Mouse (Mus musculus) stomach, embryonic 16.5 days (tissue): ENCODE results near the gene Parp3. TPM values are rescaled to one million over a fixed set of nuclear protein-coding genes. Genes with fewer than 3 reads are reported as not detected.

Source experiments
- ATAC-seq: fragments of 200-750 bp; cut with Nextera tagmentation; 2 replicates; pipeline ENCODE4 v1.8.0; 2017; ENCODE audit warnings: moderate number of reproducible peaks, moderate TSS enrichment; ENCODE audit not compliant: insufficient read depth, low FRiP score
- H3K27ac ChIP-seq: fragments of 300-500 bp; sonication (generic); 2 replicates; pipeline ENCODE4 v1.5.1; 2014; ENCODE audit warnings: low read length
- H3K27me3 ChIP-seq: fragments of 300-500 bp; sonication (generic); 2 replicates; pipeline ENCODE4 v1.6.1; 2014; ENCODE audit warnings: low read length, control low read depth, mixed read lengths; ENCODE audit not compliant: control insufficient read depth, insufficient read depth
- H3K36me3 ChIP-seq: fragments of 300-500 bp; sonication (generic); 2 replicates; pipeline ENCODE4 v1.6.1; 2014; ENCODE audit warnings: low read length; ENCODE audit not compliant: control insufficient read depth, insufficient read depth
- H3K4me1 ChIP-seq: fragments of 300-500 bp; sonication (generic); 2 replicates; pipeline ENCODE4 v1.6.1; 2014; ENCODE audit warnings: low read length, control low read depth, mixed read lengths; ENCODE audit not compliant: control insufficient read depth, insufficient read depth
- H3K4me2 ChIP-seq: fragments of 300-500 bp; sonication (generic); 2 replicates; pipeline ENCODE4 v1.6.1; 2014; ENCODE audit warnings: low read depth, low read length, mixed read lengths
- H3K4me3 ChIP-seq: fragments of 300-500 bp; sonication (generic); replicated peaks from 2 replicates; pipeline ENCODE4 v1.5.1; 2014; ENCODE audit warnings: mild to moderate bottlenecking, low read length
- H3K9ac ChIP-seq: fragments of 300-500 bp; sonication (generic); 2 replicates; pipeline ENCODE4 v1.6.1; 2014; ENCODE audit warnings: low read length
- H3K9me3 ChIP-seq: fragments of 300-500 bp; sonication (generic); replicated peaks from 2 replicates; pipeline ENCODE4 v1.6.1; 2016; ENCODE audit warnings: low read length, control low read depth; ENCODE audit not compliant: control insufficient read depth
- WGBS: fragments of 180-500 bp; shearing (Covaris S2); extraction: QIAGEN DNeasy Blood & Tissue Kit; methylation state at CpG from one replicate; pipeline ENCODE4 v1.1.7; 2014; 5-methylcytosine and 5-hydroxymethylcytosine counted together
- polyA plus RNA-seq: library from polyadenylated mRNA; unstranded; fragments of >200 nt; fragmentation: Nextera tagmentation; extraction: Ambion mirVana; gene quantifications from 2 replicates; pipeline ENCODE4 v1.2.1, GENCODE M21; 2015

Gene Parp3
- polyA plus RNA-seq, 1 experiment from 2014 or later = 6.7 TPM

- peak overlapping the region; percentile 42; the same call in 1 of the 2 replicates for H3K4me2 ChIP-seq
- H3K27me3 ChIP-seq = no peaks in the 10 kb centered on the region
- H3K4me1 ChIP-seq = peaks cover 33% of the 10 kb centered on the region
- ATAC-seq = no peak
- H3K27ac ChIP-seq = peak overlapping the region; percentile 21; the same call in 1 of the 2 replicates
- 9% methylated on average over 5 of the region's 5 CpGs for WGBS
- H3K4me3 ChIP-seq = 0 out of 2 replicates have a peak overlapping the region, but pooled peaks have one; percentile 17
- H3K36me3 ChIP-seq = no peaks in the 10 kb centered on the region
- H3K9ac ChIP-seq = peak overlapping the region; percentile 51; the same call in 1 of the 2 replicates
- H3K9me3 ChIP-seq = no peaks in the 10 kb centered on the region
These were observed 4.9 kb downstream of the Parp3 start for GRCm38 (mm10) chr9:106471892-106472291.

GRCm38 (mm10) chr9:106470991-106471750 is 5.6 kb downstream of the Parp3 start:
- Histone ChIP-seq H3K4me2 (peak overlapping the region; percentile 42; the same call in 1 of the 2 replicates), H3K36me3 (no peaks in the 10 kb centered on the region), H3K4me1 (peaks cover 27% of the 10 kb centered on the region), H3K4me3 (0 out of 2 replicates have a peak overlapping the region, but pooled peaks have one; percentile 17), H3K9me3 (no peaks in the 10 kb centered on the region), H3K9ac (peak overlapping the region; percentile 51; the same call in 1 of the 2 replicates), H3K27ac (no peak overlapping the region; the same call in 1 of the 2 replicates), H3K27me3 (no peaks in the 10 kb centered on the region)
- 65% methylated on average over 14 of the region's 14 CpGs for WGBS
- ATAC-seq = no peak

GRCm38 (mm10) chr9:106469776-106470175 is 7.0 kb downstream of the Parp3 start:
- ATAC-seq = no peak
- Histone ChIP-seq H3K4me3 (no peak overlapping the region), H3K27me3 (no peaks in the 10 kb centered on the region; the same call in 1 of the 2 replicates), H3K4me1 (peaks cover 16% of the 10 kb centered on the region), H3K9me3 (no peaks in the 10 kb centered on the region), H3K27ac (peak overlapping the region; percentile 48), H3K4me2 (no peak overlapping the region), H3K9ac (peak overlapping the region; percentile 21; the same call in 1 of the 2 replicates), H3K36me3 (no peaks in the 10 kb centered on the region)
- 68% methylated on average over 9 of the region's 9 CpGs for WGBS

GRCm38 (mm10) chr9:106469317-106469716 is 7.4 kb downstream of the Parp3 start:
- no peak for ATAC-seq
- Histone ChIP-seq H3K27ac (no peak overlapping the region), H3K9ac (peak overlapping the region; percentile 21; the same call in 1 of the 2 replicates), H3K4me3 (no peak overlapping the region), H3K4me1 (peaks cover 16% of the 10 kb centered on the region), H3K9me3 (no peaks in the 10 kb centered on the region), H3K27me3 (no peaks in the 10 kb centered on the region; the same call in 1 of the 2 replicates), H3K36me3 (no peaks in the 10 kb centered on the region), H3K4me2 (no peak overlapping the region)
- 63% methylated on average over 6 of the region's 6 CpGs for WGBS

GRCm38 (mm10) chr9:106467746-106468145 is 9.0 kb downstream of the Parp3 start:
- Histone ChIP-seq H3K9me3 (no peaks in the 10 kb centered on the region), H3K36me3 (no peaks in the 10 kb centered on the region), H3K4me3 (no peak overlapping the region), H3K27ac (no peak overlapping the region), H3K4me2 (no peak overlapping the region), H3K4me1 (peaks cover 11% of the 10 kb centered on the region), H3K27me3 (no peaks in the 10 kb centered on the region; the same call in 1 of the 2 replicates), H3K9ac (no peak overlapping the region)
- WGBS = 89% methylated on average over 7 of the region's 7 CpGs
- ATAC-seq = no peak

GRCm38 (mm10) chr9:106466721-106467120 is 10.0 kb downstream of the Parp3 start:
- peaks cover 6% of the 10 kb centered on the region; the same call in 1 of the 2 replicates for H3K36me3 ChIP-seq
- H3K4me2 ChIP-seq = no peak overlapping the region

DNA sequence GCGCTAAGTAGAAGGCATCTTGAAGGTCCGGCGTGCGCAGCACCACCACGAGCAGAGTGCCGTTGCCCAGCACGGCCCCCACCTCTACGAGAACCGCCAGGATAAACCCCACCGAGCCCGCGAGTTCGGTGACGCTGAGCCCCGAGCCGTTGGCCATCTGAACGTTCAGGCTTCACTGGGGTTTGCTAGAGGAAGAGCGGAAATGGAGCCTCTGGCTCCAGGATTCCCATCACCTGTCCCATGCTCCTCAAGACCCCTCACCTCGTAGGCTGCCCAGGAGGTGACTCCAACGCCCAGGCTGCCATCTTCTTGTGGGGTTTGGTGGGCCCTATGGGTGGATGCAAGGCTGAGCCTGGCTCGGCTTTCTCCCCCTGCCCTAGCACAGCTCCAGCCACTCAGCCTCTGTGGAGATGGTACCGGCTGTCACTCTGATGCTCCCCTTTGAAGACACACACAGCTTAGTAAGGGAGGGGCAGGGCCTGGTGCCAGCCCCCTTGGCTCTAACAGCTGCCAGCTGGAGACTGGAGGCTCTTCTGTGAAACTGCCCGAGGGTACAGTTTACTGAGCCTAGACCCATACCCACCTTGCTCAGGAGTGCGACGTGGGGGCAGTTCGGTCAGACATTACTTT is 11.1 kb downstream of the Parp3 start, which contains the start of gene Gpr62:
Gene Gpr62 (minus strand): TSS at position 368 of the 630 bp plus-strand sequence.
- peak within 1 kb of the TSS; percentile 99 for H3K4me2 ChIP-seq
- peaks cover 7% of the 10 kb centered on the region; the same call in 1 of the 2 replicates for H3K4me1 ChIP-seq
- no peak for ATAC-seq
- 34% methylated on average over 26 of the region's 26 CpGs for WGBS
- H3K9ac ChIP-seq = peak within 1 kb of the TSS; percentile 81
- H3K27ac ChIP-seq = no peak within 1 kb of the TSS
- peak within 1 kb of the TSS; percentile 56 for H3K4me3 ChIP-seq
- no peaks in the 10 kb centered on the region for H3K9me3 ChIP-seq
- peaks cover 12% of the 10 kb centered on the region for H3K36me3 ChIP-seq
- H3K27me3 ChIP-seq = no peaks in the 10 kb centered on the region; the same call in 1 of the 2 replicates

More at GRCm38 (mm10) chr9:106466721-106467120, 10.0 kb downstream of the Parp3 start:
- no peak for ATAC-seq
- Histone ChIP-seq H3K27me3 (no peaks in the 10 kb centered on the region; the same call in 1 of the 2 replicates), H3K27ac (no peak overlapping the region), H3K4me1 (peaks cover 8% of the 10 kb centered on the region), H3K4me3 (no peak overlapping the region), H3K9ac (no peak overlapping the region), H3K9me3 (no peaks in the 10 kb centered on the region)
- 76% methylated on average over 6 of the region's 6 CpGs for WGBS

GRCm38 (mm10) chr9:106464751-106465541 is 11.8 kb downstream of the Parp3 start:
- H3K9me3 ChIP-seq = no peaks in the 10 kb centered on the region
- peaks cover 7% of the 10 kb centered on the region; the same call in 1 of the 2 replicates for H3K4me1 ChIP-seq
- H3K9ac ChIP-seq = peak overlapping the region; percentile 81
- WGBS = 3% methylated on average over 99 of the region's 99 CpGs
- H3K4me3 ChIP-seq = peak overlapping the region; percentile 56
- no peaks in the 10 kb centered on the region; the same call in 1 of the 2 replicates for H3K27me3 ChIP-seq
- ATAC-seq = peak; percentile 70
- H3K4me2 ChIP-seq = peak overlapping the region; percentile 99
- peaks cover 14% of the 10 kb centered on the region for H3K36me3 ChIP-seq
- no peak overlapping the region for H3K27ac ChIP-seq
